Mouse (Mus musculus): ENCODE data around the gene Stfa3. TPM values are rescaled to one million over a fixed set of nuclear protein-coding genes. Genes with fewer than 3 reads are reported as not detected.

Gene Stfa3
- total RNA-seq (2012; rRNA removed) (not detected in 2 replicates), total RNA-seq (2014; rRNA removed) (not detected in 2 replicates), polyA plus RNA-seq (2012; ENCODE audit: insufficient read length, low read depth) (not detected in 2 replicates)

- H3K4me2 ChIP-seq (ENCODE audit: insufficient read depth, low read depth, poor library complexity, severe bottlenecking), result no peak within 1 kb of the TSS
- H3K9ac ChIP-seq (ENCODE audit: insufficient read depth, low read depth), result no peak within 1 kb of the TSS
- no peaks in the 10 kb centered on the region for H3K36me3 ChIP-seq (replicated peaks in 1 of 2; ENCODE audit: control insufficient read depth in 1 of 2, insufficient read depth in 1 of 2, low read length in 1 of 2)
- in situ Hi-C loops (cut with MboI; ENCODE audit: low pct_ligation_motif_present, low pct_unique_long_range_greater_than_20kb, low sequenced_read_pairs) (no loop called here), dilution Hi-C loops (cut with MboI; ENCODE audit: extremely low pct_ligation_motif_present, extremely low pct_unique_long_range_greater_than_20kb, low sequenced_read_pairs) (no loop called here)
- H3K79me2 ChIP-seq (replicated peaks; ENCODE audit: control insufficient read depth, extremely low read depth, insufficient read depth, poor library complexity, severe bottlenecking), result no peaks in the 10 kb centered on the region
- H3K27me3 ChIP-seq (replicated peaks), result no peaks in the 10 kb centered on the region
- DNase-seq (ENCODE audit: extremely low read depth), result peak; percentile 10
- peaks cover 0 to 7% of the 10 kb centered on the region in 2 experiments; a peak in 1 of 4 replicates for H3K4me1 ChIP-seq (ENCODE audit: control insufficient read depth in 1 of 2, insufficient read depth in 2 of 2)
- H3K9me3 ChIP-seq (replicated peaks; ENCODE audit: low read length), result no peaks in the 10 kb centered on the region
- no peak within 1 kb of the TSS for H3K4me3 ChIP-seq (replicated peaks in 1 of 3; ENCODE audit: low read depth in 2 of 3, low read length in 2 of 3, poor library complexity in 1 of 3)
- no peak within 1 kb of the TSS for H3K27ac ChIP-seq (ENCODE audit: insufficient read depth, low read depth)
- TF ChIP-seq ETS1 (conservative IDR thresholded peaks at IDR 0.05; ENCODE audit: low read depth, low read length), result no peak
- no peak for TF ChIP-seq E2F4 (IDR thresholded peaks at IDR 0.05; ENCODE audit: insufficient replicate concordance, low read depth, low read length)
- no peak for TF ChIP-seq MAFK (IDR thresholded peaks at IDR 0.05; ENCODE audit: insufficient replicate concordance, low read length)
- no peak for TF ChIP-seq POLR2AphosphoS2 (IDR thresholded peaks at IDR 0.05; ENCODE audit: low read depth, low read length)
- no peak for TF ChIP-seq POLR2A (IDR thresholded peaks at IDR 0.05; ENCODE audit: low read depth, low read length)
- TF ChIP-seq ELF1 (IDR thresholded peaks at IDR 0.05; ENCODE audit: low read depth, low read length), result no peak
- no peak for TF ChIP-seq USF2 (conservative IDR thresholded peaks at IDR 0.05; ENCODE audit: low read depth, low read length)
- TF ChIP-seq UBTF (IDR thresholded peaks at IDR 0.05; ENCODE audit: low read depth, low read length), result no peak
- TF ChIP-seq HCFC1 (IDR thresholded peaks at IDR 0.05; ENCODE audit: low read depth, low read length), result no peak
- TF ChIP-seq IRF4 (IDR thresholded peaks at IDR 0.05; ENCODE audit: low read depth, low read length), result no peak
- TF ChIP-seq RAD21 (IDR thresholded peaks at IDR 0.05; ENCODE audit: low read depth, low read length), result no peak
- TF ChIP-seq MAZ (IDR thresholded peaks at IDR 0.05; ENCODE audit: low read depth, low read length), result no peak
- no peak for TF ChIP-seq NELFE (IDR thresholded peaks at IDR 0.05; ENCODE audit: low read depth, low read length)
Measured at GRCm38 (mm10) chr16:36455342-36455802, at the start of gene Stfa3. TSS of gene Stfa3 (minus strand) at chr16:36455392.

- peak; percentile 43 for DNase-seq (ENCODE audit: extremely low read depth)
- dilution Hi-C loops (cut with MboI; ENCODE audit: extremely low pct_ligation_motif_present, extremely low pct_unique_long_range_greater_than_20kb, low sequenced_read_pairs) (no loop called here), in situ Hi-C loops (cut with MboI; ENCODE audit: low pct_ligation_motif_present, low pct_unique_long_range_greater_than_20kb, low sequenced_read_pairs) (no loop called here)
- no peak overlapping the region for H3K4me3 ChIP-seq (replicated peaks in 1 of 3; ENCODE audit: low read depth in 2 of 3, low read length in 2 of 3, poor library complexity in 1 of 3)
- no peak overlapping the region for H3K9ac ChIP-seq (ENCODE audit: insufficient read depth, low read depth)
- peaks cover 10 to 38% of the 10 kb centered on the region in 2 experiments; a peak in 3 of 4 replicates for H3K4me1 ChIP-seq (ENCODE audit: control insufficient read depth in 1 of 2, insufficient read depth in 2 of 2)
- no peak overlapping the region for H3K4me2 ChIP-seq (ENCODE audit: insufficient read depth, low read depth, poor library complexity, severe bottlenecking)
- no peaks in the 10 kb centered on the region for H3K9me3 ChIP-seq (replicated peaks; ENCODE audit: low read length)
- TF ChIP-seq RAD21 (IDR thresholded peaks at IDR 0.05; ENCODE audit: low read depth, low read length) (no peak), SIN3A (IDR thresholded peaks at IDR 0.05; ENCODE audit: low read length) (no peak), BHLHE40 (IDR thresholded peaks at IDR 0.05; ENCODE audit: low read depth, low read length) (no peak), PAX5 (IDR thresholded peaks at IDR 0.05; ENCODE audit: low read length) (no peak), NRF1 (IDR thresholded peaks at IDR 0.05; ENCODE audit: low read depth, low read length) (no peak), HCFC1 (IDR thresholded peaks at IDR 0.05; ENCODE audit: low read depth, low read length) (no peak)
- H3K79me2 ChIP-seq (replicated peaks; ENCODE audit: control insufficient read depth, extremely low read depth, insufficient read depth, poor library complexity, severe bottlenecking), result no peaks in the 10 kb centered on the region
- no peak overlapping the region for H3K27ac ChIP-seq (ENCODE audit: insufficient read depth, low read depth)
- H3K27me3 ChIP-seq (replicated peaks), result no peaks in the 10 kb centered on the region
- H3K36me3 ChIP-seq (replicated peaks in 1 of 2; ENCODE audit: control insufficient read depth in 1 of 2, insufficient read depth in 1 of 2, low read length in 1 of 2), result no peaks in the 10 kb centered on the region
Measured at GRCm38 (mm10) chr16:36502286-36502685, 47.1 kb upstream of the Stfa3 start.
